Mouse (Mus musculus) hindbrain, embryonic 12.5 days (tissue): ENCODE data around the gene Slc34a1. TPM values are rescaled to one million over a fixed set of nuclear protein-coding genes. Genes with fewer than 3 reads are reported as not detected.

Experiments
- ATAC-seq: fragments of 200-750 bp; cut with Nextera tagmentation; 2 replicates; pipeline ENCODE4 v1.8.0; 2017; ENCODE audit warnings: moderate TSS enrichment; ENCODE audit not compliant: low FRiP score
- H3K27ac ChIP-seq: fragments of 300-500 bp; sonication (generic); 2 replicates; pipeline ENCODE4 v1.5.1; 2016; ENCODE audit warnings: mild to moderate bottlenecking
- H3K27me3 ChIP-seq: fragments of 300-500 bp; sonication (generic); 2 replicates; pipeline ENCODE4 v1.6.1; 2016; ENCODE audit warnings: mild to moderate bottlenecking
- H3K36me3 ChIP-seq: fragments of 300-500 bp; sonication (generic); 2 replicates; pipeline ENCODE4 v1.6.1; 2016; ENCODE audit warnings: mild to moderate bottlenecking
- H3K4me1 ChIP-seq: fragments of 300-500 bp; sonication (generic); 2 replicates; pipeline ENCODE4 v1.6.1; 2016
- H3K4me2 ChIP-seq: fragments of 300-500 bp; sonication (generic); replicated peaks from 2 replicates; pipeline ENCODE4 v1.6.1; 2016; ENCODE audit warnings: mild to moderate bottlenecking
- H3K4me3 ChIP-seq: fragments of 300-500 bp; sonication (generic); 2 replicates; pipeline ENCODE4 v1.5.1; 2016; ENCODE audit warnings: mild to moderate bottlenecking
- H3K9ac ChIP-seq: fragments of 300-500 bp; sonication (generic); 2 replicates; pipeline ENCODE4 v1.6.1; 2016; ENCODE audit warnings: mild to moderate bottlenecking, moderate library complexity
- H3K9me3 ChIP-seq: fragments of 300-500 bp; sonication (generic); replicated peaks from 2 replicates; pipeline ENCODE4 v1.6.1; 2016; ENCODE audit warnings: mild to moderate bottlenecking
- WGBS: fragments of 180-500 bp; shearing (Covaris S2); methylation state at CpG from one replicate; pipeline ENCODE4 v1.1.7; 2016; 5-methylcytosine and 5-hydroxymethylcytosine counted together
- polyA plus RNA-seq: library from polyadenylated mRNA; unstranded; fragments of >200 nt; fragmentation: Nextera tagmentation; extraction: Ambion mirVana; gene quantifications from 2 replicates; pipeline ENCODE4 v1.2.1, GENCODE M21; 2016

Gene Slc34a1
- polyA plus RNA-seq, 1 experiment from 2014 or later = not detected

- no peak overlapping the region for H3K9ac ChIP-seq
- no peaks in the 10 kb centered on the region for H3K9me3 ChIP-seq
- no peak overlapping the region for H3K4me3 ChIP-seq
- no peak overlapping the region for H3K4me2 ChIP-seq
- no peak for ATAC-seq
- no peak overlapping the region for H3K27ac ChIP-seq
- peaks cover 13% of the 10 kb centered on the region for H3K4me1 ChIP-seq
- 85% methylated on average over 4 of the region's 4 CpGs for WGBS
- peaks cover 9% of the 10 kb centered on the region; the same call in 1 of the 2 replicates for H3K27me3 ChIP-seq
- H3K36me3 ChIP-seq = no peaks in the 10 kb centered on the region
These were observed 9.4 kb downstream of the Slc34a1 start for GRCm38 (mm10) chr13:55407341-55407740.

DNA sequence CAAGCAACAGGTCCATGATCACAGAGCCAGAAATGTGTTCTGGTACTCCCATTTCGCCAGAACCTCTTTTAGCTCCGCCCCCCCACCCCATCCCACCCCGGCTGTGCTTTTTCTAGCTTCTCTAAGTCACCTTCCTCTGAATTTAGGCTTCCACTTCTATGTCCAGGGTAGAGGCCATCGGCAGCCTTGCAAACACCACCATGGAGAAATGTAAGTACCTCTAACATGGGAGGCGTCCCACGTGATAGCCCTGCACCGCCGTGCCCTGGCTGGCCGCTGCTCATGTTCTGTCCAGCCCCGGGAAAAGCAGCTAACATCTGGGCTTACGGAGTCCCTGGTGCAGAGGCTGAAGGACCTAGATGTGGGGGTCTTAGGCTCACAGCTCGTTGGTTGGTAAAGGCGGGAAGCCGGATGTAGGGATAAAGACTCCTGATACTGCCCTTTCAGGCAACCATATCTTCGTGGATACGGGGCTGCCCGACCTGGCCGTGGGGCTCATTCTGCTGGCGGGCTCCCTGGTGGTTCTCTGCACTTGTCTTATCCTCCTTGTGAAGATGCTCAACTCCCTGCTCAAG lies 10.6 kb downstream of the Slc34a1 start:
- H3K27me3 ChIP-seq = peaks cover 12% of the 10 kb centered on the region; the same call in 1 of the 2 replicates
- ATAC-seq = no peak
- no peak overlapping the region for H3K9ac ChIP-seq
- no peak overlapping the region for H3K4me2 ChIP-seq
- WGBS = 90% methylated on average over 19 of the region's 19 CpGs
- H3K4me1 ChIP-seq = peaks cover 12% of the 10 kb centered on the region
- H3K9me3 ChIP-seq = no peaks in the 10 kb centered on the region
- H3K4me3 ChIP-seq = no peak overlapping the region
- no peaks in the 10 kb centered on the region for H3K36me3 ChIP-seq
- no peak overlapping the region for H3K27ac ChIP-seq

DNA sequence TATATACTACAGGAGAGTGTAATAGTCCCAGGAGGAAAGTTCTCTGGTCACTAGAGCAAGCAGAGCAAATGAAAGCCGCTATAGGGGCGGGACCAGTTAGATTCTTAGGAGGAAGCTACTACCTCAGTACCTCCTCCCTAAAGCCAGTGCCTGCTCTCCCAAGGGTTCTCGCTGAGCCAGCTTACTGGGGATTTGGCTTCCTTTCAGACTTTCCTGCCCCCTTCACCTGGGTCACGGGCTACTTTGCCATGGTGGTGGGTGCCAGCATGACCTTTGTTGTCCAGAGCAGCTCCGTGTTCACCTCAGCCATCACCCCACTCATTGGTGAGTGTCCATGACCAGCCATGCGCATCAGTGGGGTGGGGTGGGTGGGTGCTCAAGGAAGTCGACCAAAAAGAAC lies 13.8 kb downstream of the Slc34a1 start:
- Histone ChIP-seq H3K27ac (no peak overlapping the region), H3K9ac (no peak overlapping the region), H3K36me3 (no peaks in the 10 kb centered on the region), H3K9me3 (no peaks in the 10 kb centered on the region), H3K27me3 (peaks cover 21% of the 10 kb centered on the region; the same call in 1 of the 2 replicates), H3K4me3 (no peak overlapping the region), H3K4me2 (no peak overlapping the region), H3K4me1 (peaks cover 6% of the 10 kb centered on the region)
- WGBS = 71% methylated on average over 7 of the region's 7 CpGs
- no peak for ATAC-seq

DNA sequence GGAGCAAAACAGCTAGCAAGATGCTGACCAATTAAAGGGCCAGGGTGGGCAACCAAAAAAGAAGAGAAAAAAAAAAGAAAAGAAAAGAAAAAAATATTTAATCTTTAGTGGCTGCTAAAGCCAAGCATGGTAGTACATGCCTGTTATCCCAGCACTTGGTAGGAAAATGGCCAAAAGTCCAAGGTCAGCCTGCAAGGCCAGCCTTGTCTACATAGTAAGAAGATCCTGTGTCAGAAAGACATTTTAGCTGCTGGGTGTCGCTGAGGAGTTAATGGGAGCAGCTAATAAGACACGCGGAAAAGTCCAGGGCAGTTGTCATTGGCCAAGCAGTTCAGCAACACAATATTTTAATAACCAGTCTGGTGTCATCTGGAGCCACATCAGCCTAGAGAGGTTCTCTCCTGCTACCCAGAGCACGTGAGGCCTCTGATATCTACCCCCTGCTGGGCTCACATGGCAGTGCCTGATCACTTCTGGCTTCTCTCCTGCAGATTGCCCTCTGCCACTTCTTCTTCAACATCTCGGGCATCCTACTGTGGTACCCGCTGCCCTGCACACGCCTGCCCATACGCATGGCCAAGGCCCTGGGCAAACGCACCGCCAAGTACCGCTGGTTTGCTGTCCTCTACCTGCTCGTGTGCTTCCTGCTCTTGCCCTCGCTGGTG lies 14.8 kb downstream of the Slc34a1 start:
- peaks cover 6% of the 10 kb centered on the region for H3K4me1 ChIP-seq
- peaks cover 29% of the 10 kb centered on the region; the same call in 1 of the 2 replicates for H3K27me3 ChIP-seq
- no peak overlapping the region for H3K4me3 ChIP-seq
- no peak overlapping the region for H3K4me2 ChIP-seq
- no peak overlapping the region for H3K27ac ChIP-seq
- no peaks in the 10 kb centered on the region for H3K9me3 ChIP-seq
- 79% methylated on average over 13 of the region's 13 CpGs for WGBS
- ATAC-seq = no peak
- no peaks in the 10 kb centered on the region for H3K36me3 ChIP-seq
- no peak overlapping the region for H3K9ac ChIP-seq

DNA sequence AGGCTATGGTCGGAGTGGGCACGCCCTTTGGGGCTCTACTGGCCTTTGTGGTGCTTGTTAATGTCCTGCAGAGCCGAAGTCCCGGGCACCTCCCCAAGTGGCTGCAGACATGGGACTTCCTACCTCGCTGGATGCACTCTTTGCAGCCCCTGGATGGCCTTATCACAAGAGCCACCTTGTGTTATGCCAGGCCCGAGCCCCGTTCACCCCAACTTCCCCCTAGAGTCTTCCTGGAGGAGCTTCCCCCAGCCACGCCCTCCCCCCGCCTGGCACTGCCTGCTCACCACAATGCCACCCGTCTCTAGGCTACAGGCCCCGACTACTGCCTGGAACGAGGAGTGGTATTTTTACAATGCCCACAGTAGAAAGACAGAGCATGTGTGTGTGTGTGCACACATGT lies 15.3 kb downstream of the Slc34a1 start:
- WGBS = 83% methylated on average over 12 of the region's 12 CpGs
- no peak for ATAC-seq
- peaks cover 34% of the 10 kb centered on the region for H3K27me3 ChIP-seq

DNA sequence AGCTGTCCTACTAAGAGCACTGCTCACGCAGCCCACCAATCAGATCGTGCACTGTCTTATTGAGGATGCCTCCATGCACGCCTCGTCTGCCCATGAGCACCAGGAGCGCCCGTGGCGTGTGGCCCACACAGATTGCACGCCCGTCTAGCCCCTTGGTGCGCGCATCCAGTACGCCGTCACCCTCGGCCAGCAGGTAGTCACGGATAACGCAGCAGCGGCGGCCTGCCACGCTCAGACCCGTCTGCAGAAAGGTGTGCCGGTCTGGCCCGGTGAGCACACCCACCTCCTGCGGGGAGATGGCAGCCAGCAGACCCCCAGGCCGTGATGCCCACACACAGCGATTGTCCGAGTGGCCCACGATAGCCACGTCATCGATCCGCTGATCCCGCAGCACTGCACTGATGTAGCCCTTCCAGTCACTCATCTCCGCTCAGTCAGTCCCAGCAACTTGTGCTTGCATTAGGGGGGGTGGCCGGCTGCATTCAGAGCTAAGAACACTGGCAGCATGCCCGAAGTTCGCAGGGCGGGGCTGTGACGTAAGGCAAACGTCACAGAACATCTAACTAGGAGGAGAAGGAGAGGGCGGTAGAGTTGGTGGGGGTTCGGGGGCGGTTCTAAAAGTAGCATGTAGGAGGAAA lies 16.9 kb downstream of the Slc34a1 start, which contains the start of gene Pfn3:
Pfn3 (minus strand) TSS at position 490 of the 638 bp plus-strand sequence.
- 10% methylated on average over 41 of the region's 41 CpGs for WGBS
- Histone ChIP-seq H3K4me2 (peak within 1 kb of the TSS; percentile 63), H3K9me3 (no peaks in the 10 kb centered on the region), H3K4me1 (peaks cover 6% of the 10 kb centered on the region), H3K4me3 (peak within 1 kb of the TSS; percentile 34), H3K36me3 (no peaks in the 10 kb centered on the region), H3K9ac (peak within 1 kb of the TSS; percentile 44; the same call in 1 of the 2 replicates), H3K27me3 (peaks cover 48% of the 10 kb centered on the region), H3K27ac (no peak within 1 kb of the TSS)
- ATAC-seq = peak; percentile 65

More for the DNA sequence above, 15.3 kb downstream of the Slc34a1 start:
- Histone ChIP-seq H3K4me2 (no peak overlapping the region), H3K4me3 (no peak overlapping the region), H3K36me3 (no peaks in the 10 kb centered on the region), H3K27ac (no peak overlapping the region), H3K9ac (no peak overlapping the region), H3K4me1 (peaks cover 6% of the 10 kb centered on the region), H3K9me3 (no peaks in the 10 kb centered on the region)

DNA sequence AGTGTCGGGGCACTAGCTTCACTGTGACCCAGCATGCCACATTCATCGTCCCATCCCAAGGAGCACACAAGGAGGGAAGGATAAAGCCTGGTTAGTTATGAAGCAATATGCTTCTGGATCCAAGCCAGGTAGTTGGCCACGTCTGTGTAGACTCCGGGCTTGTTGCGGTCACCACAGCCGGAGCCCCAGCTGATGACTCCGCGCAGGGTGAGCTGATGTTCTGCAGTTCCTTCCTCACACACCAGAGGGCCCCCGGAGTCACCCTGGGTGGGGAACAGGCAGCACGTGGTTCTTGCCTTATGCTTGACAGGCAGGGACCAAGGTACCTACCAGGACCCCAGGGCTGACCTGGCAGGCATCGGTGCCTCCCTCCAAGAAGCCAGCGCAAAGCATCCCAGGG lies 20.0 kb downstream of the Slc34a1 start:
- H3K27ac ChIP-seq = no peak overlapping the region
- 11% methylated on average over 12 of the region's 12 CpGs for WGBS
- peaks cover 76% of the 10 kb centered on the region for H3K27me3 ChIP-seq
- no peaks in the 10 kb centered on the region for H3K9me3 ChIP-seq
- no peak overlapping the region for H3K4me3 ChIP-seq
- no peaks in the 10 kb centered on the region for H3K36me3 ChIP-seq
- peak; percentile 38; the same call in 1 of the 2 replicates for ATAC-seq
- peak overlapping the region; percentile 13; the same call in 1 of the 2 replicates for H3K9ac ChIP-seq
- H3K4me2 ChIP-seq = peak overlapping the region; percentile 27; the same call in 1 of the 2 replicates
- peaks cover 16% of the 10 kb centered on the region for H3K4me1 ChIP-seq

DNA sequence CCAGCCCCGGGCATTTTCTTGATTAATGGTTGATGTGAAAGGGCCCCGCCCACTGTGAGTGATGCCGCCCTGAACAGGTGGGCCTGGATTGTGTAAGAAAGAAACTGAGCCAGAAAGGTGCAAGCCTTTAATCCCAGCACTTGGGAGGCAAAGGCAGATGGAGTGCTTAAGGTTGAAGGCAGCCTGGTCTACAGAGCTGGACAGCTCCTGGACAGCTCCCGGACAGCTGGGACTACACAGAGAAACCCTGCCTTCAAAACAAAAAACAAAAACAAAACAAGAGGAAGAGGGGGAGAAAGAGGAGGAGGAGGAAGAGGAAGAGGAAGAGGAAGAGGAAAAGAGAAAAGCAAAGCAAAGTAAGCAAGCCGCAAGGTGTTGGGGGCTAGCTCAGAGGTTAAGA lies 21.2 kb downstream of the Slc34a1 start:
- Histone ChIP-seq H3K27ac (no peak overlapping the region), H3K9me3 (no peaks in the 10 kb centered on the region), H3K4me3 (no peak overlapping the region), H3K9ac (no peak overlapping the region), H3K4me1 (peaks cover 16% of the 10 kb centered on the region), H3K27me3 (peaks cover 72% of the 10 kb centered on the region), H3K36me3 (no peaks in the 10 kb centered on the region), H3K4me2 (no peak overlapping the region)
- ATAC-seq = no peak
- 86% methylated on average over 5 of the region's 5 CpGs for WGBS

DNA sequence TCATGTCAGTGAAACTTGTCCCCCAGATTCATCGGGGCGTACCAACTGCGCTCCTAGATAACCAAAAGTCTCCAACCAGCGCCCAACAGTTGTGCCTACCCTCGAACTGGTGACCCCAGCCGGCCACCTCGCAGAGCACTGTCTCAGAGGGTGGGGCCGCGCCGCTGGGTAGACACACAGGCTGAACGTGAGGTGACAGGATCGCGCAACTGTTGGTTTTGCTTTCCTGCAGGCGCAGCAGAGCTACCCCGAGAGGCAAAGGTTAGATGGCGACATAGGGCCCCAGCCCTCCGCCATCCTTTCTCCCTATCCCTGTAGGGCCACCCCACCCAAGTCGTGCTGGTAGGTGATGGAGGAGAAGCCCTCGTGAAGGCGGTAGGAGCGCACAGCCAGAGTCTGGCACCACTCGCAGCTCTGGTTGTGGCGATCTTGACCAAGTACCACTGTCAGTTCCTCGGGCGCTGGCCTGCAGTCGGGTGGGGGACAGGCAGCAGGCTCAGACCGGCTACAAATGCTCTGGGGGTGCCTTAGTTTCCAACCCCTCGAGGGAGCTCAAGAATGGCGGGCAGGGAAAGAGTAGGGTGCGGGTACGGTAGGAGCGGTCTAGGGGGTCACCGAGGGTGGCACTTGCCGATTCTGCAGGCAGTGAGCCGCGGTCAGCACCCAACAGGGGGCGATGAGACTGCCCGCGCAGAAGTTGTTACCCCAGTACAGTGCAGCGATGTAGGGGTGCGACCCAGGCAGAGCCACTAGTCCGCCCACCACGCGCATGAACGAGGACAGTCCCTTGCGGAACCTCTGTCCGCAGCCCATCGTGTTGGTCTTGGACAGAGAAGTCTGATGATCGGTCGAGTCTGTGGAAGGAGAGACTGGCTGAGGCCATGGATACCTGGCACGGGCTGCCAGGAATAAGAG lies 22.3 kb downstream of the Slc34a1 start:
- Histone ChIP-seq H3K4me1 (peaks cover 10% of the 10 kb centered on the region), H3K27ac (no peak overlapping the region), H3K9me3 (no peaks in the 10 kb centered on the region), H3K4me2 (no peak overlapping the region), H3K4me3 (no peak overlapping the region), H3K27me3 (peaks cover 62% of the 10 kb centered on the region), H3K9ac (no peak overlapping the region), H3K36me3 (no peaks in the 10 kb centered on the region)
- ATAC-seq = peak; percentile 31; the same call in 1 of the 2 replicates
- 25% methylated on average over 51 of the region's 51 CpGs for WGBS

DNA sequence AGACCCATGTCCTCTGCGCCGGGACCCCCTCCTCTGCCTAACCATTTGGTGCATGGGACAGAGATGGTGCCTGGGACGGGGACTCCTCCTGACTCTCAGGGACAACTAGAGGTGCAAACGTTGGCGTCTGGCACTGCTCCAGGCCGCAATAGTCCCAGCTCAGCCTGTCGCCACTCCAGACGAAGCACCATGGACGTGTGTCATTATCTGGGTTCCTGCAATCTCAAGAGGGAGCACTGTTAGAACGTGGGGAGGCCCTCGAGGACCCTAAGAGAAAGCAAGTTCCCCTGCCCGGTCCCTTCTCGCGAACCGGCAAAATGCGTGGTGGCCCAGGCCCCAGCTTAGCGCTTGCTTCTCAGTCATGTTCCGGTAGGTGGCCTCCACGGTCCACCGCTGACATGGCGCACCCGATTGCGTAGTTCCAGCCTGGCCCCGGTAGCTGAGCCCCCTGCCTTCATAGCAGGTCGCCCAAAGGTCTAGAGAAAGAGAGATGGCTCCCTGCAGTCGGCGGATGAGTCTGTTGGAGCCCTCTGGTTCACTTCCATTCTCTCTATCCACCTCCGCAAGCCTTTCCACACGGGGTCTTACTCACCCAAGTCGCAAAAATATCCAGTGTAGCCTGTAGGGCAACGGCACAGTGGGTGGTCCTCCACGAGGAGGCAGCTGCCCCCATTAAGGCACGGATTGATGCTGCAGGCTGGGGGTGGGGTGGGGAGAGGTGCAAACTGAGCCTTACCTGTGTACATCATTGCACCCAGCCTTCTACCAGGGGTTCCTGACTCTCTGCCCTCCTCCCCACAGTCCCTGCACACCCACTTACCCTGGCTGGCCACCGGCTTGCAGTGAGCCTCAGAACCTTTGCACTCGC lies 23.2 kb downstream of the Slc34a1 start:
- Histone ChIP-seq H3K27me3 (peaks cover 62% of the 10 kb centered on the region), H3K4me3 (peak overlapping the region; percentile 20), H3K27ac (no peak overlapping the region), H3K4me1 (peaks cover 10% of the 10 kb centered on the region), H3K36me3 (no peaks in the 10 kb centered on the region), H3K9me3 (no peaks in the 10 kb centered on the region), H3K9ac (peak overlapping the region; percentile 38), H3K4me2 (peak overlapping the region; percentile 45)
- 15% methylated on average over 35 of the region's 35 CpGs for WGBS
- ATAC-seq = peak; percentile 55

- no peak within 1 kb of the TSS for H3K4me2 ChIP-seq
- no peak within 1 kb of the TSS for H3K4me3 ChIP-seq
- H3K36me3 ChIP-seq = no peaks in the 10 kb centered on the region
- no peaks in the 10 kb centered on the region for H3K9me3 ChIP-seq
- H3K4me1 ChIP-seq = no peaks in the 10 kb centered on the region; the same call in 1 of the 2 replicates
- H3K9ac ChIP-seq = no peak within 1 kb of the TSS
- no peak for ATAC-seq
- WGBS = 92% methylated on average over 10 of the region's 10 CpGs
- H3K27ac ChIP-seq = no peak within 1 kb of the TSS
- H3K27me3 ChIP-seq = peaks cover 18% of the 10 kb centered on the region
These were observed 28.6 kb downstream of the Slc34a1 start, which contains the start of gene F12 for GRCm38 (mm10) chr13:55426613-55427012. Gene F12 (minus strand): TSS chr13:55426793.
